8 mouse cellular contexts compared by ENCODE assay signal in genomic region chr7:128610490-128610889, GRCm38 (mm10). TPM values are rescaled to one million over a fixed set of nuclear protein-coding genes. Genes with fewer than 3 reads are reported as not detected.
A peak's percentile ranks its signal among the peaks of the same experiment; 100 is the strongest.
DNase-seq lines count a peak whose midpoint lies in the region; ATAC-seq and TF ChIP-seq lines count a peak whose summit lies in the region.

No protein-coding gene starts in this region.

- intact Hi-C loops in heart, postnatal 25 days (cut with DNase I) = loop anchor here (5.0 kb wide), 1 partner anchor 88 kb away; the partner anchor contains the start of gene Bag3

- peaks cover 19% of the 10 kb centered on the region for H3K4me1 ChIP-seq in heart, embryonic 15.5 days (replicated peaks)
- peaks cover 2% of the 10 kb centered on the region; the same call in 1 of the 2 replicates for H3K4me1 ChIP-seq in cortical plate, adult 2 months (ENCODE audit: control insufficient read depth, insufficient read depth, low read length)
- peaks cover 12% of the 10 kb centered on the region for H3K4me1 ChIP-seq in hindbrain, embryonic 16.5 days (ENCODE audit: control insufficient read depth, insufficient read depth, low read depth, low read length)
- peaks cover 13% of the 10 kb centered on the region for H3K4me1 ChIP-seq in midbrain, embryonic 15.5 days

- no peak for TF ChIP-seq CTCF in cortical plate, adult 2 months (IDR thresholded peaks at IDR 0.05; ENCODE audit: extremely low read depth, insufficient read depth, low read length)

- H3K27ac ChIP-seq in heart, embryonic 15.5 days = peak overlapping the region; percentile 73
- peak overlapping the region; percentile 6; the same call in 1 of the 2 replicates for H3K27ac ChIP-seq in cortical plate, adult 2 months (ENCODE audit: insufficient read depth, low read length)
- peak overlapping the region; percentile 68 for H3K27ac ChIP-seq in hindbrain, embryonic 16.5 days (ENCODE audit: low read depth, low read length)
- H3K27ac ChIP-seq in midbrain, embryonic 15.5 days = peak overlapping the region; percentile 72

- peak overlapping the region; percentile 44; the same call in 1 of the 2 replicates for H3K9ac ChIP-seq in heart, embryonic 15.5 days
- H3K9ac ChIP-seq in hindbrain, embryonic 16.5 days (ENCODE audit: low read depth, low read length) = peak overlapping the region; percentile 57; the same call in 1 of the 2 replicates
- no peak overlapping the region for H3K9ac ChIP-seq in midbrain, embryonic 15.5 days

- H3K27me3 ChIP-seq in heart, embryonic 15.5 days = no peaks in the 10 kb centered on the region
- H3K27me3 ChIP-seq in hindbrain, embryonic 16.5 days (replicated peaks; ENCODE audit: control insufficient read depth, insufficient read depth, low read length) = no peaks in the 10 kb centered on the region
- no peaks in the 10 kb centered on the region for H3K27me3 ChIP-seq in midbrain, embryonic 15.5 days (replicated peaks)

- no peaks in the 10 kb centered on the region for H3K9me3 ChIP-seq in heart, embryonic 15.5 days (replicated peaks)
- no peaks in the 10 kb centered on the region for H3K9me3 ChIP-seq in hindbrain, embryonic 16.5 days (ENCODE audit: control insufficient read depth, low read length)
- no peaks in the 10 kb centered on the region for H3K9me3 ChIP-seq in midbrain, embryonic 15.5 days

- H3K36me3 ChIP-seq in heart, embryonic 15.5 days = no peaks in the 10 kb centered on the region
- no peaks in the 10 kb centered on the region for H3K36me3 ChIP-seq in hindbrain, embryonic 16.5 days (ENCODE audit: control insufficient read depth, insufficient read depth, low read length)
- H3K36me3 ChIP-seq in midbrain, embryonic 15.5 days (replicated peaks) = no peaks in the 10 kb centered on the region

- DNase-seq in heart, postnatal 25 days (ENCODE audit: low spot score) = no peak
- no peak for DNase-seq in urinary bladder, postnatal 14 days (ENCODE audit: low spot score)
- no peak for DNase-seq in layer of hippocampus, adult 11-12 months (ENCODE audit: low spot score)
- DNase-seq in right cerebral cortex, postnatal 36 days (ENCODE audit: low spot score in 2 of 2) = no peak

- WGBS in heart, embryonic 15.5 days = 91% methylated on average over 6 of the region's 6 CpGs
- 91% methylated on average over 6 of the region's 6 CpGs for WGBS in hindbrain, embryonic 16.5 days
- 87% methylated on average over 6 of the region's 6 CpGs for WGBS in midbrain, embryonic 15.5 days

- TF ChIP-seq POLR2A in cortical plate, adult 2 months (IDR thresholded peaks at IDR 0.05; ENCODE audit: extremely low read depth, insufficient read depth, low read length) = no peak

- H3K4me3 ChIP-seq in heart, embryonic 15.5 days = peak overlapping the region; percentile 86
- H3K4me3 ChIP-seq in cortical plate, adult 2 months (ENCODE audit: insufficient read depth, low read length) = peak overlapping the region; percentile 52
- peak overlapping the region; percentile 68 for H3K4me3 ChIP-seq in hindbrain, embryonic 16.5 days (ENCODE audit: low read length)
- H3K4me3 ChIP-seq in midbrain, embryonic 15.5 days = peak overlapping the region; percentile 71

- no peak for ATAC-seq in heart, embryonic 15.5 days (replicated peaks; ENCODE audit: insufficient number of reproducible peaks, insufficient read depth, low FRiP score, low read depth)
- ATAC-seq in hindbrain, embryonic 16.5 days = no peak
- no peak for ATAC-seq in midbrain, embryonic 15.5 days (replicated peaks)

- H3K4me2 ChIP-seq in heart, embryonic 15.5 days = peak overlapping the region; percentile 92
- H3K4me2 ChIP-seq in hindbrain, embryonic 16.5 days (ENCODE audit: low read length) = peak overlapping the region; percentile 85
- H3K4me2 ChIP-seq in midbrain, embryonic 15.5 days = peak overlapping the region; percentile 90

RNA-seq across cellular contexts. Expression of gene Inpp5f, which starts 0.6 kb away (rescaled TPM):
- polyA plus RNA-seq in heart, embryonic 15.5 days (2015; fragmentation: Nextera tagmentation; extraction: Ambion mirVana) = 8.8 and 13.0 TPM in 2 replicates
- total RNA-seq in heart, postnatal 25 days (2021) = 1 to 10 TPM; 5.1 to 5.8 TPM
- polyA plus RNA-seq in cortical plate, adult 2 months (2012; rRNA removed) = 54.6 and 57.5 TPM in 2 replicates
- 442 and 494 TPM in 2 replicates for polyA plus RNA-seq in hindbrain, embryonic 16.5 days (2015; fragmentation: Nextera tagmentation; extraction: Ambion mirVana)
- 414 and 450 TPM in 2 replicates for polyA plus RNA-seq in midbrain, embryonic 15.5 days (2015; fragmentation: Nextera tagmentation; extraction: Ambion mirVana)

Comparison
In these comparisons a context has a peak if more than half of its experiments do, and no peak if none do; other contexts are left out.
1. H3K27ac ChIP-seq: peak in every context shown above with its lines; median percentile 73 in heart, embryonic 15.5 days; 72 in midbrain, embryonic 15.5 days; 68 in hindbrain, embryonic 16.5 days; 6 in cortical plate, adult 2 months.